Mouse (Mus musculus) cerebellum, adult 2 months (tissue): ENCODE results near the gene Cript.

Experiments used
- CTCF ChIP-seq: fragments of 200-500 bp; IDR thresholded peaks from 2 replicates; pipeline ENCODE4 v1.5.1; 2011; ENCODE audit warnings: low read depth, mild to moderate bottlenecking, control low read depth, low read length, moderate library complexity, borderline replicate concordance; ENCODE audit not compliant: insufficient read depth
- POLR2A ChIP-seq: fragments of 200-500 bp; IDR thresholded peaks from 2 replicates; pipeline ENCODE4 v1.6.1; 2011; ENCODE audit warnings: low read length, control low read depth, borderline replicate concordance; ENCODE audit not compliant: insufficient read depth

- TF ChIP-seq CTCF, result no peak
- TF ChIP-seq POLR2A, result no peak
Measured at GRCm38 (mm10) chr17:87019692-87020091, 5.7 kb upstream of the Cript start.
